Mouse (Mus musculus): Measurements from ENCODE around the gene Otulin.

Gene Otulin

GRCm38 (mm10) chr15:27612533-27613221 lies 17.8 kb downstream of the Otulin start:
- peak; percentile 88 for DNase-seq

GRCm38 (mm10) chr15:27609554-27609953 lies 20.9 kb downstream of the Otulin start:
- DNase-seq: no peak

GRCm38 (mm10) chr15:27605252-27605651 lies 25.2 kb downstream of the Otulin start:
- no peak for DNase-seq

- no peak for DNase-seq
Observed at GRCm38 (mm10) chr15:27604558-27604957, 25.9 kb downstream of the Otulin start.

GRCm38 (mm10) chr15:27600524-27600923 lies 30.0 kb downstream of the Otulin start:
- DNase-seq: no peak

- DNase-seq: no peak
Observed at GRCm38 (mm10) chr15:27598786-27599385, 31.6 kb downstream of the Otulin start.

- no peak for DNase-seq
Observed at GRCm38 (mm10) chr15:27597516-27597915, 33.0 kb downstream of the Otulin start.

GRCm38 (mm10) chr15:27596463-27597140 lies 33.9 kb downstream of the Otulin start:
- DNase-seq: no peak

- DNase-seq: peak; percentile 38
Observed at GRCm38 (mm10) chr15:27595560-27595959, 34.9 kb downstream of the Otulin start.

- no peak for DNase-seq
Observed at GRCm38 (mm10) chr15:27594973-27595372, 35.5 kb downstream of the Otulin start.

GRCm38 (mm10) chr15:27593717-27594116 lies 36.8 kb downstream of the Otulin start:
- DNase-seq: peak; percentile 67

GRCm38 (mm10) chr15:27592620-27593320 lies 37.7 kb downstream of the Otulin start:
- DNase-seq: no peak

- DNase-seq: no peak
Observed at GRCm38 (mm10) chr15:27590812-27591211, 39.7 kb downstream of the Otulin start.

- no peak for DNase-seq
Observed at GRCm38 (mm10) chr15:27588087-27588826, 42.2 kb downstream of the Otulin start.

GRCm38 (mm10) chr15:27586093-27586480 lies 44.4 kb downstream of the Otulin start:
- no peak for DNase-seq

GRCm38 (mm10) chr15:27585466-27586092 lies 44.9 kb downstream of the Otulin start:
- DNase-seq: no peak

- DNase-seq: no peak
Observed at GRCm38 (mm10) chr15:27583620-27584019, 46.9 kb downstream of the Otulin start.

- peak; percentile 56 for DNase-seq
Observed at GRCm38 (mm10) chr15:27583042-27583441, 47.5 kb downstream of the Otulin start.

GRCm38 (mm10) chr15:27582428-27582827 lies 48.1 kb downstream of the Otulin start:
- DNase-seq: peak; percentile 47

- DNase-seq: peak; percentile 89
Observed at GRCm38 (mm10) chr15:27581640-27582039, 48.9 kb downstream of the Otulin start.

- no peak for DNase-seq
Observed at GRCm38 (mm10) chr15:27580771-27581170, 49.7 kb downstream of the Otulin start.

- DNase-seq: no peak
Observed at GRCm38 (mm10) chr15:27579853-27580252, 50.6 kb downstream of the Otulin start.

Data from retina, postnatal 1 day (tissue).